12 mouse cellular contexts compared by ENCODE assay signal in the genomic region with DNA sequence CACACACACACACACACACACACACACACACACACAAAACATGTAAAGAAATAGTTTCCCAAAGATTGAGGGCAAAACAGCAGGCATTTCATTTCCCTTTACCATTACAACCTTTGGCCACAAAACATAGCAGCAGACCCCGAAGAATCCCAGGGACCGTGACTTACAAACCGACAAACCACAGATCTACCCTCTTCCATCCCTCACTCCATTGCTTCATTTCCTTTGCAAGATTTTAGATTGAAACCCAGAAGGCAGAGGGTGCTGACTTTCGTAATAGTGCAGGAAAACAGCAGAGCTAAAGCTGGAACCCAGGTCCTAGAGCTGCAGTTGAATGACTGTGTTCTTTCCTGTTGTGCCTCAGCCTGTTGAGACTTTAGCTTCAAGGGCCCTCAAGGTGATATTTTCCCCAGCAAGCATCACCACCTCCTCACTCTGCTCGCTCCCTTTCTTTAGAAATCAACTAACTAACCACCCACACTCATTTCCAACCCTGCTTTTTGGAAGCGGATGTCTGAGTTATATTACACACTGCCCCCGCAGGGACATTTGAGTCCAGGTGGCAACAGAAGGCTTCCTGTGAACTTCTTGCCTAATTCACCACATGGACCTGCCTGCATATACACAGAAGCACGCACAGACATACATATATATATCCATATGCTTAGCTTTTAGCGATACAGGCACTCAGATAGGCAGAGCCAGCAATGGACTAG.
DNase-seq lines count a peak whose midpoint lies in the region; ATAC-seq and TF ChIP-seq lines count a peak whose summit lies in the region.
"Had no signal": no experiment of that assay in that cellular context is flagged by ENCODE, and none has a peak within 500 bp of the region (broad histone marks: within the 10 kb centered on the region; RNA-seq: fewer than 3 reads in every experiment).

No protein-coding gene starts in this region.

- no peak for TF ChIP-seq CTCF in cerebellum, adult 2 months (IDR thresholded peaks at IDR 0.05; ENCODE audit: borderline replicate concordance, insufficient read depth, low read depth, low read length)

- H3K4me1 ChIP-seq in cerebellum, adult 2 months (ENCODE audit: control insufficient read depth, insufficient read depth, low read length), result peaks cover 2% of the 10 kb centered on the region; the same call in 1 of the 2 replicates
- H3K4me1 ChIP-seq in kidney, embryonic 14.5 days (ENCODE audit: control insufficient read depth, insufficient read depth, low read length), result no peaks in the 10 kb centered on the region
- no peaks in the 10 kb centered on the region for H3K4me1 ChIP-seq in hindbrain, embryonic 13.5 days (replicated peaks)
- H3K4me1 ChIP-seq: hindbrain, embryonic 15.5 days; kidney, embryonic 15.5 days; limb, embryonic 13.5 days; midbrain, embryonic 15.5 days had no signal

- peak; percentile 48 to 72 for DNase-seq in cerebellum, adult 2 months
- DNase-seq in cerebellum, postnatal 36 days, result peak; percentile 29 to 45
- DNase-seq in layer of hippocampus, postnatal 14 days (ENCODE audit: low spot score in 2 of 2), result peak; percentile 14 to 48
- DNase-seq in right cerebral cortex, adult 2 months (ENCODE audit: low spot score in 2 of 2), result peak; percentile 73 to 77
- DNase-seq in heart, adult 8-10 months (ENCODE audit: low spot score), result no peak

- no peak overlapping the region for H3K4me2 ChIP-seq in kidney, embryonic 14.5 days (replicated peaks; ENCODE audit: low read depth, low read length)
- H3K4me2 ChIP-seq in hindbrain, embryonic 13.5 days, result no peak overlapping the region
- H3K4me2 ChIP-seq: heart, embryonic 11.5 days; hindbrain, embryonic 15.5 days; kidney, embryonic 15.5 days; limb, embryonic 13.5 days; midbrain, embryonic 15.5 days had no signal

- H3K27me3 ChIP-seq in cerebellum, adult 2 months (ENCODE audit: control insufficient read depth, insufficient read depth, low read length), result no peaks in the 10 kb centered on the region
- H3K27me3 ChIP-seq in kidney, embryonic 14.5 days (ENCODE audit: control insufficient read depth, insufficient read depth, low read length), result no peaks in the 10 kb centered on the region
- no peaks in the 10 kb centered on the region for H3K27me3 ChIP-seq in hindbrain, embryonic 13.5 days
- H3K27me3 ChIP-seq: hindbrain, embryonic 15.5 days; kidney, embryonic 15.5 days; limb, embryonic 13.5 days; midbrain, embryonic 15.5 days had no signal

- no peaks in the 10 kb centered on the region for H3K36me3 ChIP-seq in kidney, embryonic 14.5 days (ENCODE audit: control insufficient read depth, insufficient read depth, low read length)
- H3K36me3 ChIP-seq in hindbrain, embryonic 13.5 days, result no peaks in the 10 kb centered on the region
- H3K36me3 ChIP-seq: hindbrain, embryonic 15.5 days; kidney, embryonic 15.5 days; limb, embryonic 13.5 days; midbrain, embryonic 15.5 days had no signal

- H3K9ac ChIP-seq in kidney, embryonic 14.5 days (ENCODE audit: low read depth, low read length), result no peak overlapping the region
- no peak overlapping the region for H3K9ac ChIP-seq in hindbrain, embryonic 13.5 days
- H3K9ac ChIP-seq: hindbrain, embryonic 15.5 days; kidney, embryonic 15.5 days; limb, embryonic 13.5 days; midbrain, embryonic 15.5 days had no signal

- ATAC-seq in kidney, embryonic 14.5 days (ENCODE audit: low FRiP score, low TSS enrichment), result no peak
- no peak for ATAC-seq in hindbrain, embryonic 13.5 days (ENCODE audit: low FRiP score)
- ATAC-seq: midbrain, embryonic 15.5 days had no signal

- peak overlapping the region; percentile 37; the same call in 1 of the 2 replicates for H3K27ac ChIP-seq in cerebellum, adult 2 months (ENCODE audit: insufficient read depth, low read length)
- no peak overlapping the region for H3K27ac ChIP-seq in kidney, embryonic 14.5 days (ENCODE audit: low read depth, low read length)
- no peak overlapping the region for H3K27ac ChIP-seq in hindbrain, embryonic 13.5 days
- H3K27ac ChIP-seq: hindbrain, embryonic 15.5 days; kidney, embryonic 15.5 days; limb, embryonic 13.5 days; midbrain, embryonic 15.5 days had no signal

- no peak overlapping the region for H3K4me3 ChIP-seq in cerebellum, adult 2 months (replicated peaks; ENCODE audit: insufficient read depth, low read depth, low read length)
- H3K4me3 ChIP-seq in kidney, embryonic 14.5 days (ENCODE audit: low read length), result no peak overlapping the region
- no peak overlapping the region for H3K4me3 ChIP-seq in hindbrain, embryonic 13.5 days
- H3K4me3 ChIP-seq: hindbrain, embryonic 15.5 days; kidney, embryonic 15.5 days; limb, embryonic 13.5 days; midbrain, embryonic 15.5 days had no signal

- H3K9me3 ChIP-seq in kidney, embryonic 14.5 days (ENCODE audit: control insufficient read depth, low read length), result no peaks in the 10 kb centered on the region
- no peaks in the 10 kb centered on the region for H3K9me3 ChIP-seq in hindbrain, embryonic 13.5 days
- H3K9me3 ChIP-seq: hindbrain, embryonic 15.5 days; kidney, embryonic 15.5 days; limb, embryonic 13.5 days; midbrain, embryonic 15.5 days had no signal

- 43% methylated on average over 9 of the region's 9 CpGs for WGBS in cerebellum, adult 2 months
- 82% methylated on average over 9 of the region's 9 CpGs for WGBS in kidney, embryonic 14.5 days
- WGBS in hindbrain, embryonic 13.5 days, result 93% methylated on average over 9 of the region's 9 CpGs

- no peak for TF ChIP-seq POLR2A in cerebellum, adult 2 months (IDR thresholded peaks at IDR 0.05; ENCODE audit: borderline replicate concordance, insufficient read depth, low read length)
